Mouse (Mus musculus): Measurements from ENCODE around the gene Apaf1.

DNA sequence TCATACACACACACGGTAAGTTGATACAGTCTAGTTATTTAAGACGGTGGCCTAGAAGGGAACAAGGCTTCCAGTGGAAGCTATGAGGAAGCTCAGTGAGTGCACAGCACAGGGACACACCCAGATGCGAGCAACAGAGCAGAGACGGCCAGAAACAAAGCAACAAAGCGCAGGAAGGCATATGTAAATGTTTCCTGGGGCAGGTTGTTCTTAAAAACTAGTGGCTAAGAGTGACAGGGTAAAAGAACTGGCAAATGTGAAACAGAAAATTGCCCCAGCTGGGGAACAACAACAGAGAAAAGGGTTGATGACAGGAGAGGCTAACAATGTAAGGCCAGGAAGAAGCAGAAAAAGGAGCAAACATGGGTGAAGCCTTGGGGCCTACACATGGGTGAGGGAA, 54.6 kb downstream of the Apaf1 start:
- TF ChIP-seq HCFC1 (IDR thresholded peaks at IDR 0.05; ENCODE audit: borderline replicate concordance, insufficient read depth, low read length), result no peak
- TF ChIP-seq CHD2 (IDR thresholded peaks at IDR 0.05; ENCODE audit: low read depth, low read length), result no peak
- TF ChIP-seq ZC3H11A (IDR thresholded peaks at IDR 0.05; ENCODE audit: borderline replicate concordance, low read depth, low read length), result no peak
- no peak for TF ChIP-seq ZNF384 (IDR thresholded peaks at IDR 0.05; ENCODE audit: low read depth, low read length)
- no peak for TF ChIP-seq MAFK (IDR thresholded peaks at IDR 0.05; ENCODE audit: insufficient read depth, low read depth, low read length)
